Mouse (Mus musculus): Measurements from ENCODE around the gene Olfr1322. TPM values are rescaled to one million over a fixed set of nuclear protein-coding genes. Genes with fewer than 3 reads are reported as not detected.

Olfr1322 gene
- not detected in 2 replicates for polyA plus RNA-seq (2012; rRNA removed)
- not detected in 2 replicates for polyA plus RNA-seq (2014; fragmentation: Nextera tagmentation; extraction: Ambion mirVana)

- no peak for ATAC-seq (ENCODE audit: low FRiP score, low read depth)
- H3K9me3 ChIP-seq (ENCODE audit: control insufficient read depth, low read length), result no peaks in the 10 kb centered on the region
- no peak within 1 kb of the TSS for H3K4me2 ChIP-seq (replicated peaks; ENCODE audit: low read depth, low read length, severe bottlenecking)
- H3K9ac ChIP-seq (ENCODE audit: low read depth, low read length, severe bottlenecking), result no peak within 1 kb of the TSS
- no peaks in the 10 kb centered on the region for H3K27me3 ChIP-seq (ENCODE audit: control insufficient read depth, insufficient read depth, low read length)
- DNase-seq (ENCODE audit: low spot score), result no peak
- H3K4me1 ChIP-seq (ENCODE audit: control insufficient read depth, insufficient read depth, low read length), result no peaks in the 10 kb centered on the region
- H3K36me3 ChIP-seq (ENCODE audit: control insufficient read depth, insufficient read depth, low read length), result no peaks in the 10 kb centered on the region
- no peak for TF ChIP-seq POLR2A (IDR thresholded peaks at IDR 0.05; ENCODE audit: borderline replicate concordance, extremely low read depth, insufficient read depth, insufficient read length)
- H3K4me3 ChIP-seq (replicated peaks; ENCODE audit: low read length), result no peak within 1 kb of the TSS
- 71% methylated on average over 2 of the region's 2 CpGs for WGBS
- no peak within 1 kb of the TSS for H3K27ac ChIP-seq (replicated peaks; ENCODE audit: low read depth, low read length)
Measured at GRCm38 (mm10) chrX:49891383-49891782, at the start of gene Olfr1322. Gene Olfr1322, minus strand, starts transcription at chrX:49891483.

GRCm38 (mm10) chrX:49877651-49878349, 13.5 kb downstream of the Olfr1322 start:
- no peak overlapping the region for H3K27ac ChIP-seq (replicated peaks; ENCODE audit: low read depth, low read length)
- 71% methylated on average over 4 of the region's 4 CpGs for WGBS

More at GRCm38 (mm10) chrX:49877651-49878349, 13.5 kb downstream of the Olfr1322 start:
- H3K4me3 ChIP-seq (replicated peaks; ENCODE audit: low read length), result no peak overlapping the region
- H3K9me3 ChIP-seq (ENCODE audit: control insufficient read depth, low read length), result no peaks in the 10 kb centered on the region
- H3K9ac ChIP-seq (ENCODE audit: low read depth, low read length, severe bottlenecking), result no peak overlapping the region
- ATAC-seq (ENCODE audit: low FRiP score, low read depth) (no peak), DNase-seq (ENCODE audit: low spot score) (no peak)
- no peak for TF ChIP-seq POLR2A (IDR thresholded peaks at IDR 0.05; ENCODE audit: borderline replicate concordance, extremely low read depth, insufficient read depth, insufficient read length)
- H3K4me2 ChIP-seq (replicated peaks; ENCODE audit: low read depth, low read length, severe bottlenecking), result no peak overlapping the region
- H3K4me1 ChIP-seq (ENCODE audit: control insufficient read depth, insufficient read depth, low read length), result no peaks in the 10 kb centered on the region
- H3K27me3 ChIP-seq (ENCODE audit: control insufficient read depth, insufficient read depth, low read length), result no peaks in the 10 kb centered on the region
- H3K36me3 ChIP-seq (ENCODE audit: control insufficient read depth, insufficient read depth, low read length), result no peaks in the 10 kb centered on the region

Other genes with a start within 250 kb of the Olfr1322 start
- gene Olfr1320, start 219.2 kb downstream of the Olfr1322 start, polyA plus RNA-seq (2012; rRNA removed), result not detected in 2 replicates
- gene Olfr1320, start 219.2 kb downstream of the Olfr1322 start, polyA plus RNA-seq (2014; fragmentation: Nextera tagmentation; extraction: Ambion mirVana), result not detected in 2 replicates
- not detected in 2 replicates for gene Olfr1321, start 156.4 kb downstream of the Olfr1322 start, polyA plus RNA-seq (2012; rRNA removed)
- not detected in 2 replicates for gene Olfr1321, start 156.4 kb downstream of the Olfr1322 start, polyA plus RNA-seq (2014; fragmentation: Nextera tagmentation; extraction: Ambion mirVana)
- gene Igsf1, start 93.7 kb downstream of the Olfr1322 start, polyA plus RNA-seq (2012; rRNA removed), result 1.9 and 2.0 TPM in 2 replicates
- 2.8 and 3.3 TPM in 2 replicates for gene Igsf1, start 93.7 kb downstream of the Olfr1322 start, polyA plus RNA-seq (2014; fragmentation: Nextera tagmentation; extraction: Ambion mirVana)
- not detected in 2 replicates for gene Olfr1323, start 127.9 kb upstream of the Olfr1322 start, polyA plus RNA-seq (2012; rRNA removed)
- not detected in 2 replicates for gene Olfr1323, start 127.9 kb upstream of the Olfr1322 start, polyA plus RNA-seq (2014; fragmentation: Nextera tagmentation; extraction: Ambion mirVana)